Mouse (Mus musculus) gastrocnemius, postnatal 10 days (tissue): ENCODE measurements around the gene Fbxl2. TPM values are rescaled to one million over a fixed set of nuclear protein-coding genes. Genes with fewer than 3 reads are reported as not detected.

Experiments
- DNase-seq: peaks from one replicate; pipeline ENCODE4 v3.0.0; 2021; ENCODE audit warnings: mixed read lengths
- total RNA-seq, 2 experiments: library from RNA; stranded (reverse); gene quantifications; 2 replicates each; pipeline ENCODE4 v1.2.3; 2021

Gene Fbxl2
- total RNA-seq, 2 experiments from 2014 or later, result 2.0 to 3.2 TPM

DNA sequence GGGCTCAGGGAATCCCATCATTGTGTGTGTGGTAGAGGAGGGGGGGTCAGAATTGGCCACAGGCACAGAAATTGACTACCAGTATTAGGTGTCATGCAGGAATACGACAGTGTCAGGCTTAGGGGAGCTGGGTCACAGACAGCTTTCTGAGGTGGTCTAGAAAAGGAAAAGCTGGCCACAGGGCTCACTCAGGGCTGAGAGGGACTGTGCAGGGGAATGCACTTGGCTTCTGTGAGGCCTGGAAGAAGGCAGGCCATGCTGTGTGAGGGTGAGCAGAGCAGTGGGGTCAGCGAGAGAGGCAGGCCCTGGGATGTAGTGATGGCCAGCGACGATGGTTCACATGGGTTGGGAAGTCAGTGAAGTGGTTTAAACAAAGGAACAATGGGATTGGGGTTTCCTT, 72.1 kb downstream of the Fbxl2 start:
- DNase-seq, result no peak

DNA sequence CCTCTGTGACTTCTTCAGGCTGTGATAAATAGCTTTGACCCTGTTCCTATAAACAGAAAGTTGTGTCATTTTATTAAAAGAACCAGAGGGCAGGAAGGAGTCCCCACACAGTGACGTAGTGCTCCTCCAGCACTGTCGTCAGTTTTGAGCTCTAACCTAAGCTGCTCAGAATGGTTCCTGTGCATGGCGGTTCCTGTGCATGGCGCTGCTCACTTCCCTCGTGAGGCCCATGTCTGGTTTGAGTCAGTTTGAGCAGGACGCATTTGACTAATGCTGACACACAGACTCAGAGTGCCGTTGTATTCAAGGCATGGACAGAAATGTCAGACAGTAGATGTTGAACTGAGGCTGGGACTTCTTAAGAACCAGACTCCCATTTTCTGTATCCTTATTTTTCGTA, 74.4 kb downstream of the Fbxl2 start:
- DNase-seq, result no peak

DNA sequence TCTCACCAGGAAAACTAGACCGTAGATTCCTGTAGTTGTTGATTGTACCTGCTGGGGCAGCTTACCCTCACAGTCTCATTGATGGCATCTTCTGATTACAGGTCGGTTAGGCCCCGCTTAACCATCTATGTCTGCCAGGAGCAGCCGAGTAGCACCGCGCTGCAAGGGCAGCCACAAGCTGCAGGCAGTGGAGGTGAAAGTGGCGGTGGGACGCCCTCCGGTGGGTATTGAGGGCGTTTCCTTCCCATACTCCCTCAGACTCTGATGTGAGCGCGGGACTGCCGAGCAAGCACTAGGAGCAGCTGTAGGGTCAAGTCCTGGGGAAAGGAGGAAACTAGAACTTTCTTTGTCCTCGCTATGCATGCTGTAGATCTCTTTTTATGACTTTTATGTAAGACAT, 76.0 kb downstream of the Fbxl2 start:
- no peak for DNase-seq

DNA sequence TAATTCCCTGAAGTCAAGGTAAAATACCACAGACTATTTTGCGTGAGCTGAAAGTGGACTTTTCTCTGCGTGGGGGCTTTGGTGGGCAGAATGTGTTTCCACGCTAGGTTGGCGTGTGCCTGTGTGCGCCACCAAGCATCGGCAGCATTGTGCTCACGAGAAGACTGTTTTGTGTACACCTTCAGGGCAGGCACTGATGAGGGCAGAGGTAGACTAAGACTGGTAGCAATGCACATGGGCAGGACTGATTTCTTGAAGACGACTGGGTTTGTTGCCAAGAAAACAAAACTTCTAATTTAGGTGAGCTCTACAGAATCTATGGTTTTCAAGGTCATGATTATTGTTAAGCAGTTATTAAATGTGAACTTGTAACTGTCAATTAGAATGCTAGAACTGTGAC, 76.6 kb downstream of the Fbxl2 start:
- no peak for DNase-seq

DNA sequence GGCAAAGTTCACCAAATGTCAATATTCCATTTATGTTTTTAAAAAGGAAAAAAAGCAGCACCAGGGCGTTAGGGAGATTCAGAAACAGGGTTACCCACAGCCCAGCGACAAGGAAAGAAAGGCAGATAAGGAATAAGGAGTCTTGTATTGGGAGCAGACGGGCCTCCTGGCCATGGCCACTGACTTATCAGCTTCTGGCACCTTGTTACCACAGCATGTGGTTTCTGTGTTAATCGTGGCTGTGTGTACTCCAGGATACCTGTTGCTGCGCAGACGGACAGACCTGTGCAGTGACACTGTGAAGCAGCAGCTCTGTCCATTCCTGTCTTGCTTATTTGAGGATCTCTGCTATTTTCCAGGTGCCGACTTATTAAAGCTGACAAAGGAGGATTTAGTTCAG, 77.0 kb downstream of the Fbxl2 start:
- DNase-seq, result no peak

DNA sequence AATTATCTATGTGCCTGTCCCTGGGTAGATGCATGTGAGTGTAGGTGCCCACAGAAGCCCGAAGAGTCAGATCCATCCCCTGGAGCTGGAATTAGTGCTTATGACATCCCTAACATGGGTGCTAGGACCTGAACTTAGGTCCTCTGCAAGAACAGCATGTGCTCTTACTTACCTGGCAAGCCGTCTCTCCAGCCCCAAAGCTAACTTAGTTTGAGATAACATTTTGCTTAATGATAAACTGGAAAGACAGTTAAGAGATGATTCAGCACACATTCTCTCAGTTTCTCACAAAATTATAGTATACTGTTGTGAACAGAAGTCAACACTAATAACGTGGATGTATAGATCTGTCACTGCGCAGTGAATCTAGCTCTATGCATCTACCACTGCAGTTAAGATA, 79.2 kb downstream of the Fbxl2 start:
- DNase-seq, result no peak

DNA sequence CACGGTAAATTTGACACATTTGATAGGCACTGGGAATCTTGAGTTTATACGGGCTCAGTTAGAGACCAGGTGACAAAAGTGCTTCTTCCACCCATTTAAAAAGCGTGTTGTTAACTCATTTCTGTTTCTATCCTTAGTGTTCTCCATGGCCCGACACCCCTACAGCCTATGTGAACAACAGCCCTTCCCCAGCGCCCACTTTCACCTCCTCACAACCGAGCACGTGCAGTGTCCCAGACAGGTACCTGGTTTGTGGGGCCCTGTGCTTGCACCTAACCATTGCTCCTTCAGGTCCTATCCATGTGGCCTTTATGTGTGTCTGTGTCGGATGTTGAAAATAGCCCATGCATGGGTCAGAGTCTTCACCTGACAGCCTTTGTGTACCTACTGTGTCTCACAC, 81.6 kb downstream of the Fbxl2 start:
- no peak for DNase-seq

DNA sequence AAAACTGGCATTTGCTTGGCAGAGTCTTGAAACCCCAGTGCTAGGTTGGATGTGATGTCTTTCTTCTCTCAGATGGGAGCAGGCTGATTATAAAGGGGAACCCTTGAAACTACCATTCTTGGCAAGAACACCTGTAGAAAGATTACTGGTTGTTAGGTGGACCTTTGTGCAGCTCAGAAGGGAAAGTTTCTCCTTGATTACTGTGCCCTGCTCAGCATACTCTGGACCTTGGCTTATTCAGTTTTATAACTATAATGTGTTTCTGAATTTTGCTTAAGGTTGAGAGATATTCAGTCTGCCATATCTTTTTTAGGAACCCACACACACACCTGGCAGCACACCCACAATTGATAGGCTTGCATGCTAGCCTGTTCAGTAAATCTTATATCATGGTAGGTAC, 82.3 kb downstream of the Fbxl2 start:
- DNase-seq, result no peak

DNA sequence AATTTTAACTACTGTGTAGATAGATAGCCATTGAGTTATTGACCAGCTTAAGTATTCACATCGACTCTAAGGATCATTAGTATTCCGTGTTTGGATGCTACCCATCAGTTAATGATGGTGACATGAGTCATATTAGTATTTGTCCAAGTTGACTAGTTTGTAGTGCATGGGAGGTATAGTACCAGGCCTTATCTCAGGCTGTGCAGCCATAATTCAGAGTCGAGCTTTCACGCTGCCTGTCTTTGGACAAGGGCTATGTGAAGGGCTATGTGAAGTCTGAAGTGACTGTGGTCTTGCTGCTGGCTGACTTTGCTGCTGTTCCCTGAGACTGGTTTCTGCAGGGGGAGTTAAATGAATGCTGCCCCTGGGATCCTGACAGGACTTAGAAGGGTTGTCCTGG, 88.2 kb downstream of the Fbxl2 start:
- DNase-seq, result no peak

DNA sequence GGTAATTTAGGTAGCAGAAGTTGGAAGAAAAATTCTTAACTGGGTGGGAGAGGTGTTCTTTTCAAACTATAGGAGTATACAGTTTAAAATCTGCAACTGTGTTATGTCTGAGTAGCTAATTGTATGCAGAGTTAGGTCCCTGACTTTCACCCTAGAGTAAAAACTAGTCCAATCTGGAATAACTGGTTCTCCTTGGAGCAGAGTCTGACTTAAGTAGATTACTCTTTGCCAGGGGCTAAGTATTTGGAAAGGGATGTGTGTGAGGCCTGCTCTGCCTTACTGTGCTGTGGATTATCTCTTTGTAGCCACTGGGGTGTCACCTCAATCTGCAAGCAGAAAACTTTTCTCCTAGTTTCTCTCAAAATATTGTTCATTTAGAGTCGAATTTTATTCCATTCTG, 98.8 kb downstream of the Fbxl2 start:
- DNase-seq, result no peak

DNA sequence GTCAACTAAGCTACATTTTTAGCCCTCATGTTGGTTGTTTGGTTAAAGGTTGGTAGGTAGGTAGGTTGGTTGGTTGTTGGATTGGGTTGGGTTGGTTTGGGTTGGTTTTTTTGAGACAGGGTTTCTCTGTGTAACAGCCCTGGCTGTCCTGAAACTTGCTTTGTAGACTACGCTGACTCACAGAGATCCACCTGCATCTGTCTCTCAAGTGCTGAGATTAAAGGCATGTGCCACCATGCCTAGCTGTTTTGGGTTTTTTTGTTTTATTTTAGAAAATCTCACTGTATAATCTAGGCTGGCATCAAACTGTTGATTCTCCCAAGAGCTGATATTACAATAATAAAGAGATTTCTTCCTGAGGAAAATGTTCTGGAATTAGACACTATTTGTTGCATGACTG, 102.6 kb downstream of the Fbxl2 start:
- DNase-seq, result no peak

DNA sequence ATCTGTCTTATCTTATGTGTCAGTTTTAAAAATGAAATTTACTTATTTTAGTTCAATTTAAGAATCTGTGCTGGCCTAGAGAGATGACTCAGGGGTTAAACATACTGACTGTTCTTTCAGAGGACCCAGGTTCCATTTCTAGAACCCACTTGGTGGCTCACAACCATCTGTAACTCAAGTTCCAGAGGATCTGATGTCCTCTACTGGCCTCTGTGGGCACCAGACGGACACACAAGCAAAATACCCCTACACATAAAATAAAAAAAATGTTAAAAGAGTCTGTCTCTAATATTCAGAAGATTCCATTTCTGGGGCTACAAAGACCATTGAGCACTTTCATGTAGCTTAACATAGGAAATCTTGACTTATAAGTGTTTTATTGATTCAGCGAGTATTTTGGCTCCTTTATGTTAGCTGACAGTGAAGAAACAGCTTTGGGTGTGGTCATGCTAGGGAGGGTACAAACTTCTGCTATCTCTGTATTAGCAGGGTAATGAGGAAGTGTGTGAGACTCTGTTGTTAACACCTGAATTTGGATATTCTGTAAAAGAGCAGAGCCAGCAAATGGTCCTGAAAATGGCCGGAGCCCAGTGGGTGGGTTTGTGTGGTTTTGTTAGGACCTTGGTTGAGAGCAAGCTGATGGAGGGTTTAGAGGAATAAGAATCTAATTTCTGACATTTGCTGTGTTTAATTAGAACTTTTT, 104.7 kb downstream of the Fbxl2 start:
- DNase-seq, result no peak

DNA sequence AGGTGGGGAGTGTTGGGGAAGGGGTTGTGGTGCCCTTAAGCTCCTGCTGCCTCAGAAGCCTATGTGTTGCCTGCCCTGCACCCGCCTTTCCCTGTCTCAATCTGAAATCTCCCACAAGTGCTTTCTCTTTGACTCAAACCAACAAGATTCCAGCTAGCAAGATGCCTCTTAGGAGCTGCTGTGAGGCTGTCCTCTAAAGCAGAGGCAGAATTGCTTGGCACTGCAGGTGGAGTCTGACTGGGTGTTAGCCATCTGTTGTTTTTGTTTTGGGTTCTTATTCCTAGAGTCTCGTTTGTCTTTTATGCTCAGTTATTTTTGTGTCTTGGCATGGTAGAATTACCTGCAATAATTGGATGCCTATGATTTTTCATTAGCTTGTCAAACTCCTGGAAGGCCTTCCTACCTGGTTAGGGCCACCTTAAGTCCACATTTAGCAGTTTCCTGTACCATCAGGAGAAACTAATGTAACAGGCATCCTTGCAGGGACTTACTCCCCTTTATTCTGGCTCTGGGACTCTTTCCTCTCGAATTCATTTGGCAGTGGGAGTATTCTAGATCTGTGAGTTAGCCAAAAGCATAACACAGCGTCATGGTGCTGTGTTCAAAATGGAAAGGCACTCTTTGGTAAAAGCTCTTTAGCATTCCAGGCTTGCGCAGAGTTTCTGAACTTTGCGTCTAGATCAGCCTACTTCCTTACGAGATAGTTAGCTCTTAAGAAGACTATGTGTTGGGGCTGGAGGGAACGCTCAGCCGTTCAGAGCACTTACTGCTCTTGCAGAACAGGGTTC, 106.7 kb downstream of the Fbxl2 start:
- no peak for DNase-seq

DNA sequence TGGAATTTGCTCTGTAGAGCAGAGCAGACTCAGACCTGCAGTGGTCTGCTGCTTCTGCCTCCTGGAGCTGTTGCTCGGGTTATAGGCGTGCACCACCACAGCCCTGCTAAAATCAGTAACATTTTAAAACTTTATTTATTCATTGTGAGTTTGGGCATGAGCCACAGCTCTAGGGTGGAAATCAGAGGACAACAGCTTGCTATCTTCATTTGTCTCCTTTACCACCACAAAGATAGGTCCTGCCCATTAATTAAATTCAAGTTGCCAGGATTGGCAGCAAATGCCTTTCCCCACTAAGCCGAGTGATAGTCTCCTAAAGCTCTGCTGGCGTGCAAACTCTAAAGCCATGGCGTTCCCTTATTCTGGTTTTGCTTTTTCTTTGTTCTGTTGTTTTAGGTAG, 110.4 kb downstream of the Fbxl2 start:
- DNase-seq, result no peak

DNA sequence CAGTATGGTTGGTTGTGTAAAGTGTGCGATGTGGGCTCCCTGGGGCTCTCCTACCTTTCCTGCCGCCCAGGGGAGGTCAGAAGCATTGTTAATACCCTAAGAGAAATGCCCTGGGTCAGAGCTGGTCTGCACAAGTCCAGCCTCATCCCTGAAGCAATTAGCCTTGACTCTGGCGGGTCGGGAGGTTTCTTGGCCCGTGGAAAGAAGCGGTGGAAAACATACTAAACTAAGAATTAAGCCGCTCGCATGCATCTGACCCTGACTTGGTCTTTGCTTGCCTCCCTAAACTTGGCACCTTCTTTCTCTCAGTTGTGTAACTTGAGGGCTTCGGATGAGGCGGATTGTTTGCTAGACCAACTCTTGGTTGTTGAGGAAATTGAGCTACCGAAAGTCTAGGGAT, 113.5 kb downstream of the Fbxl2 start:
- peak; percentile 7 for DNase-seq

DNA sequence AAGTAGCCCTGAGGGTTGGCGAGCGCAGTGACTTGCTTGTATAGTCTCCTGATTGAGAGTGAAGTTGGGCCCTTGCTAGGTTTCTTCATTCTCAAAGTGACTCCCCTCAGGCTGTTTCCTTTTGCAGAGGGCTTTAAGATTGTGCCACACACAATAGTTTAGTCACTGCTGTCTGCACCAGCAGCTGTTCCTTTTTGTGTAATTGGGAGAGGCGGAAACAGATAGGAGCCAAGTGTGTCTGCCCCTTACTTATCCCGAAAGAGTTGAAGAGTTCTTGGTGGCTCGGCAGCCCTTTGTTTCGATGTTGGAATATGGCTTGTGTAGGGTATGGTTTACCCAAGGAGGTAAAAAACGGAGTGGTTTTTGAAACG, 113.9 kb downstream of the Fbxl2 start:
- DNase-seq, result peak; percentile 30

DNA sequence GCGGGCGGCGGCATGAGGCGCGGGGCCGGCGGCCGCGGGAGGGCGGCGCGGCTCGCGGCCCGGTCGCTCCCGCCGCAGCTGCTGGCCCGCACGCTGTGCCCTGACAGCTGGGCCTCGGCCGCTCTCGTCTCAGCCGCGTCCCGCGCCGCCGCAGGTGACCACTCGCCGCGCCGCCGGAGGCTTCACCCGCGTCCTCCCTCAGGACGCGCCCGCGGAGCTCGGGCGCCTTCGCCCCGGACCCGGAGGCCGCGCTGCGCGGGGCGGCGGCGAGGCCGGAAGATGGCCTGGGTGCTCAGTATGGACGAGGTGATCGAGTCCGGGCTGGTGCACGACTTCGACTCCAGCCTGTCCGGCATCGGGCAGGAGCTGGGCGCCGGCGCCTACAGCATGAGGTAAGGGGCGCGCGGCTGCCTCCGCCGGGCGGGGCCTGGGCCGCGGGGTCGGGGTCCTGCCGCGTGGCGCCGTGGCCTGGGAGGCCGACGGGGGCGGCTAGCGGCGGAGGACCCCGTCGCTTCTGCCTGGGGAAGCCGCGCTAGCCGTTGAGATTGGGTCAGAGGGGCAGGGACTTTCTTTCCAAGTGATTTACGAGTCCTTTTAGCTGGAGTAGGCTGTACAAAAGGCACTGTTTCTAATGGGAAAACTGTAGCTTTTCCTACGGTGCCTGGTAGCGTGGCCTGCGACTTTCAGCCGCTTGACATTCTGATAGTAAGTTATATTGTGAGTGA, 114.5 kb downstream of the Fbxl2 start:
- DNase-seq, result peak; percentile 59

DNA sequence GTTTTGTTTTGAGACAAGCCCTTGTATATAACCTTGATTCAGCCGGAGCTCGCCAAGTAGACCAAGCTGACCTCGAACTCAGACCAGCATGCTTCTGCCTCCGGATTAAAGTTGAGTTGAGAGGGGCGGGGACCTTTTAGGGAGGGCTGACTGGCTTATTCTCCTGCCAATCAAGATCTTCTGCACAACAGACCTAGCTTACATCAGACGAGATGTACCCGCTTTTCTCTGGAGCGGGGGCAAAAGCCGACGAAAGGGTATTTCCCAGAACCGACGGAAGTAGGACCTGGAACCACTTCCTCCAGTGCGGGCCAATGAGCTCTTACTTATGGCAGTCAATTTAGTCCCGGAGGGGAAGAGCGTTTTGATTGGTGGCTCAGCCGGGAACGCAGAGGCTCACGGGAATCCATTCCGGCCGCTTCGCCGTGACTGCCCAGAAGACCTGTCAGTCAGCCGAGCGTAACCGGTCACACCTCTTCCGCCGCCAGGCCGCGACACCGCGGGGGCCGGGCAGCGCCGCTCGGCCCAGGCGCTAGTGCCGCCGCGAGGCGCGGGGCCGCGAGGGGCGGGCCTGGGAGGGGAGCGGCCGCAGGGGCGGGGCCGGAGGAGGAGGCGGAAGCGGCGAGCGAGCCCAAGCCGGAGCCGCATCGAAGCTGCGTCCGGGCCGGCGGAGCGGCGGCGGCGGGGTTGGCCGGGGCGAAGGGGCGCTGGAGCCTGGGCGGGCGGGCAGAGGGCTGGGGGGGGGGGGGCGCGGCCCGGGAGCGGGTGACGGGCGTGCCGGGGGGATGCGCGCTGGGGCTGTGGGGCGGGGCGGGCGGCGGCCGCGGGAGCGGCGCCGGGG, 115.2 kb downstream of the Fbxl2 start, which contains the start of gene Ubp1:
Gene Ubp1 (plus strand): TSS at position 401 of the 841 bp plus-strand sequence.
- DNase-seq, result peak; percentile 90

DNA sequence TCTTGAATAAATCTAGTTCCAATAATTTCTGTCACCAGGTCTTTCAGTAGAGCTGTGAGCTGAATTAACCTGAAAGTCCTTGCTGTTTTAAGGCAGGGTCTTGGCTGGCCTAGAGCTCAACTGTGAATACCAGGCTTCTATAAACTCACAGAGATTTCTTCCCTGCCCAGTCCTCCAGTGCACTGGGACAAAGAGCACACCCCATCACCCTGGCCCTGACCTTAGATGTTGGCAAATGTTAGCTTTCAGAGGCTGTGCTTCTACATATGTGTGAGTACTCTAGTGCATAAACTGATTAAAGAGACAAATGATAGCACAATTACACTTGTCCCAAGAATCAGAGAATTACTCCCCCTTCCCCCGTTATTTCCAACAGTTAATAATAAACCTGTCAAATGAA, 116.3 kb downstream of the Fbxl2 start:
- DNase-seq, result no peak

DNA sequence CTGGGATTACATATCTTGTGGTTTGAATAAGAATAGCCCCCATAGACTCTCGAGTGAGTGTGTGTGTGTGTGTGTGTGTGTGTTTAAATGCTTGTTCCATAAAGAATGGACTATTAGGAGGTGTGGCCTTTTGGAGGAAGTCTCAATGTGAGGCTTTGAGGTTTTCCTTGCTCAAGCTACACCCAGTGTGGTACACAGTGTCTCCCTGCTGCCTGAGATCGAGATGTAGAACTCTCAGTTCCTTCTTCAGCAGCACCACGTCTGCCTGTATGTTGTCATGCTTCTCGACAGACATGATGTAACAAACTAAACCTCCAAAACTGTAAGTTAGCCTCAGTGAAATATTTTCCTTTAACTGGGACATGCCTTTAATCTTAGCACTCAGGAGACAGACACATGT, 117.4 kb downstream of the Fbxl2 start:
- DNase-seq, result no peak

DNA sequence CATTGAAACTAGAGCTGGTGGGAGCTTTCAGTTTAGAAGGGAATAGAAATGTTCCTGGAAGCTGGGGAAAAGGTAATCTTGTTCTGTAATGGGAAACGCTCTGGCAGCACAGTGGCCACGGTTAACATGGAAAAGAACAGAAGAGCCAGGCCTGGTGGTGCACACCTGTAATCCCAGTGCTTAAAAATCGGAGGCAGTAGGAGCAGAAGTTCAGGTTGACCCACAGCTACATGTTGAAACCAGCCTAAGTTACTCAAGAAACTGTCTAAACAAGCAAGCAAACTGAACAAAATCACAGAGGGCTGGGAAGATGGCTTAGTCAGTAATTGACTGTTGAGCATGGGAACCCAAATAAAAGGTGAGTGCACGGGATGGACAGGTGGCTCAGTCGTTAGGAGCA, 121.1 kb downstream of the Fbxl2 start:
- DNase-seq, result no peak

DNA sequence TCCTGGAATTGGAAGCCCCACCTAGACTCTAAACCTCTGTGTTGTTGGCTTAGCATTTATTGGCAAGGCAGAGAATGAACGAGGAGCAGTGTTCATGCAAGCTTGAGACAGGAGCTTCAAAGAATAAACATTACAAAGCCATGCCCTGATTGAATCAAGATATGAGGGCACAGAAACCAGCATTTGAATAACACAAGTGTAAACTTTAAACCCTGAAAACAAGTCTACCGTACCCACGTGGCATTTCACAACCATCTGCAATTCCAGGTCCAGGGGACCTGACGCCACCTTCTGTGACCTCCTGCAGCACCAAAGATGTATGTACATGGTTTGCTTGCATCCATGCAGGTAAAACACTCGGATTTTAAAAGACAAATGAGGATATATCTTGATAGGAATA, 123.3 kb downstream of the Fbxl2 start:
- DNase-seq, result no peak
